Mouse (Mus musculus) heart, adult 2 months (tissue): ENCODE results near the gene Phykpl.

Source experiments
- CTCF ChIP-seq: fragments of 200-600 bp; IDR thresholded peaks from 2 replicates; pipeline ENCODE4 v1.8.1; 2022; ENCODE audit warnings: antibody characterized with exemption, mild to moderate bottlenecking, moderate library complexity
- EP300 ChIP-seq: fragments of 200-500 bp; IDR thresholded peaks from 2 replicates; pipeline ENCODE4 v1.6.1; 2011; ENCODE audit warnings: low read depth, low read length, control low read depth; ENCODE audit not compliant: insufficient read depth
- POLR2A ChIP-seq: fragments of 200-500 bp; IDR thresholded peaks from 2 replicates; pipeline ENCODE4 v1.6.1; 2011; ENCODE audit warnings: mild to moderate bottlenecking, low read depth, low read length, control low read depth; ENCODE audit not compliant: insufficient read depth

DNA sequence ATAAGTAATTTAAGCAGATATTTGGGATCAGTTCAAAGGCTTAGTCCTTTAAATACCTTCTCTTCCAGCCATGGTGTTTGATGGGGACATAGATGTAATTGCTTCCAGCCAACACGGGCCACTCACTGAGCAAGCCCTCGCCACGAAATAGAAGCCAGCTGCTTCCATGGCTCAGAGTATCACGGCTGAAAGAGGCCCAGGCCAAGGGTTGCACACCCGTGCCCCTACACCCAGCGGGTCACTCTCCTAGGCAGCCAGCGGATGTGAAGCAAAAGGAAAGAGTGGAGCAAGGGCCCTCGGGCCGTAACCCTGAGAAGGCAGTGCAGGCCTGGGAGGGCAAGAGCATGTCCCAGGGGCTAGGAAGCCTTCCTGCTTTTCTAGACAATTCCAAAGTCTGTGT lies 42.1 kb upstream of the Phykpl start:
- no peak for TF ChIP-seq EP300
- TF ChIP-seq CTCF: no peak
- TF ChIP-seq POLR2A: no peak
